Mouse (Mus musculus) urinary bladder, adult 2 months (tissue): ENCODE results near the gene Pagr1a. TPM values are rescaled to one million over a fixed set of nuclear protein-coding genes. Genes with fewer than 3 reads are reported as not detected.

ENCODE experiments used
- DNase-seq: peaks from one replicate; pipeline ENCODE4 v3.0.0; 2022; ENCODE audit warnings: low spot score
- polyA plus RNA-seq: library from polyadenylated mRNA; depleted of rRNA; stranded (reverse); fragments of >200 nt; gene quantifications from 2 replicates; pipeline ENCODE4 v1.2.3, GENCODE M21; 2012

Gene Pagr1a
- polyA plus RNA-seq, 1 experiment, result 18.2 TPM

- no peak for DNase-seq
Measured at GRCm38 (mm10) chr7:127020901-127021562, 3.9 kb upstream of the Pagr1a start, which contains the start of the genes Gm42742 and Prrt2. TSS of gene Gm42742 (minus strand) at chr7:127021097. TSS of gene Prrt2 (minus strand) at chr7:127021211.

GRCm38 (mm10) chr7:127020491-127020890 is 3.3 kb upstream of the Pagr1a start:
- DNase-seq, result no peak

DNA sequence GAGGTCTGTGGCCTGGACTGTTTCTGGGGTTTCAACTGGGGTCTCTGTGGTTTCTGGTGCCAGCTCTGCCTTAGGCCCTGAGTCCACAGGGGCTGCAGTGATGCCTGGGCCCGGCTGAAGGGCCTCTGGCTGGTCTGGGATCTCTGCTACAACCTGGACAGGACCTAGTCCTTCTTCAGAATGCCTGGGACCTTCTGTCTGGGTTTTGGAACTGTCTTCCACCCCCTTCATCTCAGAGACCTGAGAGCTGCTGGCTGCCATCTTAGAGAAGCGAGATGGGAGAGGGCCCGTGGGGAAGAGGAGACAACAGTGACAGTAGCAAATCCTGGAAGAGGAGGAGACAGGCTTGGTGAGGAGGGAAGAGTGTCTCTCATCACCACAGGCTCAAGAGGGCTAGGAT is 2.9 kb upstream of the Pagr1a start:
- no peak for DNase-seq

GRCm38 (mm10) chr7:127019306-127019960 is 2.3 kb upstream of the Pagr1a start:
- no peak for DNase-seq

GRCm38 (mm10) chr7:127018416-127019305 is 1.5 kb upstream of the Pagr1a start:
- DNase-seq, result no peak

- no peak for DNase-seq
Measured at GRCm38 (mm10) chr7:127017950-127018345, 796 bp upstream of the Pagr1a start.

DNA sequence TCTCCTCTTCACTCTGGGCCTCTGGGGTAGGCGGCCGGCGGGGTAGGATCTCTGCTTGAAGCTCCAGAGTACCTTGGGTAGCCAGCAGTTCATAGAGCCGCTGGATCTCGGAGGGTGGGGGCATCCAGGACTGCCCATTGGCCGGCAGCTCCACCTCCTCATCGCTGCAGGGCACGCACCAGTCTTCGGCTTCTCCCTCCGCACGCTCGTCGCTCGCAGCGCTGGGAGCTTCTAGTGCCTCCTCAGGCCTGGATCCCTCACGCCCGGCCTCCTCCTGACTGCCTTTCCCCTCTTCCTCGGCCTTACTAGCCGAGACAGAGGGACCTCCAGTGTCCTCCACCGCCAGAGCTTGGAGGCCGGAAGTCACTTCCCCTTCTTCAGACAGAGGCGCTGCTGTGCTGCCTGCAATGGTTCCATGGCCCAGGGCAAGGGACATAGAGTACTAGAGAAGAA is 640 bp downstream of the Pagr1a start:
- DNase-seq, result no peak

DNA sequence TGATC is 869 bp downstream of the Pagr1a start, which contains the start of gene Pagr1b:
TSS of gene Pagr1b (minus strand) at position 4 of the 5 bp plus-strand sequence.
- DNase-seq, result no peak

- no peak for DNase-seq
Measured at GRCm38 (mm10) chr7:127016081-127016480, 1.1 kb downstream of the Pagr1a start.

- no peak for DNase-seq
Measured at GRCm38 (mm10) chr7:127014993-127015392, 2.2 kb downstream of the Pagr1a start.

GRCm38 (mm10) chr7:127014320-127014719 is 2.8 kb downstream of the Pagr1a start, which contains the start of gene Mvp:
TSS of gene Mvp (minus strand) at chr7:127014621.
- DNase-seq, result peak; percentile 55

DNA sequence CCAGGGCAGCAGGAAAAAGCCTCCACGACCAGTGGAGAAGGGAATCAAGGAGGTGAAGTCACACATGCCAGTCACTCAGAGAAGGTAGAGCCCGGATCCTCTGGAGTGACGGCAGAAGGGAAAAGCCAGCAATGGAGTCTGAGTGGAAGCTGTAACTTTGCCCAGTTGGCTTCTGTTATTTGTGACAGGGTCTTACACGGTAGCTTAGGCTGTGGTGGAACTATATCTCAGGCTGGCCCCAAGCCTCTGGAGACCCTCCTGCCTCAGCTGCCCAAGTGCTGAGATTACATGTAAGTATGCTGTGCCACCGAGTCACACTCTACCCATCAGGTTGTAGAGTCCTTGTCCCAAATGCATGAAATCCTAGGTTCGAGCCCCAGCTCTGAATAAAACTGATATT is 3.8 kb downstream of the Pagr1a start:
- no peak for DNase-seq

- no peak for DNase-seq
Measured at GRCm38 (mm10) chr7:127012845-127013244, 4.3 kb downstream of the Pagr1a start.

DNA sequence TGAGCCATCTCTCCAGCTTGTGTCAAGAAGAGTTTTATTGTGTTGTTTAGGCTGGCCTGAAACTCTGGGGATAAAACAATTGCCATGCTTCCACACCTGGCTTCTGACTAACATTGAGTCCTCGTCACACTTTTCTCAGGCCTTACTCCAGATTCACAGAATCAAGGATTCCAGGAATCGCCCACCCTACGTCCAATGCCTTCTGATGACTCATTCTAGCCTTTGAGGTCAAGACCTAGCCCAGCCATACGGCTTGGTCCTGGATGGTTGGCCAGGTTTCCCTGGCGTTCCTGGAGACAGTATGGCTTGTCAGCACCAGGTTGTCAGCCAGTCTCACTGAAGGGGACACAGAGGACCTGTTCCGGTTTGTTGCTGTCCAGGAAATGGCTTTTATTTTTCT is 4.8 kb downstream of the Pagr1a start:
- DNase-seq, result no peak

DNA sequence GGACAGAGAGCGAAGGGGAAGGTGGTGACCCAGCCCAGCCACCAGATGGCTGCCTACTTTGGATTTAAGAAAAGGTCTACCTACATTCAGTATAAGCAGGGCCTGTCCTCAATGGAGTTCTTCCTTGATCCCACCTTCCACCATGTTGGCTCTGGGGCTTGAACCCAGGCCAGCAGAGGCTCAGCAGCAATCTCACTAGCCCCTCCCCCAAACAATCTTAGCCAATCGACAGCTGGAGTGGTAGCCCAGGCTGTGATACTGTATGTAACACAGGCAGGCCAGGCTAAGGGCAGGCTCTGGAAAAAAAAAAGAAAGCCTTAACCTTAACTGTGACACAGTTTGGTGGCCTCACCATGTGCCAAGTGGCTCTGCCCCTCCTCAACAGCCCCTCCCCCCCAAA is 5.4 kb downstream of the Pagr1a start:
- no peak for DNase-seq

- DNase-seq, result no peak
Measured at GRCm38 (mm10) chr7:127011051-127011450, 6.1 kb downstream of the Pagr1a start.

DNA sequence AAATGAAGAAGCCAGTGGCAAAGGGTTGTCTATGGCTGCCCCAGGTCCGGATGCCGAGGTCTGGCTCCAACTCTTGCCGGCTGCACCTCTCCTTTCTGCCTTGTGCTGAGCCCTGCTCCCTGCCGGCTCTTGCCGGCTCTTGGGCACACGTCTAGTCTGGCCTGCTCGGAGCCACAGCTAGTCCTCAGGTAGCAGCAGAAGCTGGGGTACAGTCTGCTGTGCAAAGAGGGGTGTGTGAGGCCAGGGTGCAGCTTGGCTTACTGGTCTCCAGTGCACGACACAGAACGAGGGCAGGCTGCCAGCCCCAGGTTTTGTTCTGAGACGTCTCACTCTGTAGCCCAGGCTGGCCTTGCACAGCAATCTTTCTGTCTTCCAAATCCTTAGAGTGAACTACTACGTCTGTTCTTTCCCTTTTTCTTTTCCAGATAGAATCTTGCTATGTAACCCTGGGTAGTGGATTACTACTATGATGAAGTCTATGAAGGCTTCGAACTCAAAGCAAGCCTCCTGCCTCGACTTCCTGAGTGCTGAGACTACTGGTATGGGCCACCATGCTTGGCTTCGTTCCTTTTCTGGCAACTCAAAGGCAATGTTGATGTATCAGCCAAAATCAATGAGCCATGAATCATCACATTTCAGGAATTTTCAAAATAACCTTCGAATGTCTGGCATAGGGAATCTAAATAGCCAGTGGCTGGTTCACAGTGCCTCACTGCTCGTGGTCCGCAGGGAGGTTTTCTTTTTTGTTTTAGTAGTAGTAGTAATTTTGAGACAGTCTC is 7.7 kb downstream of the Pagr1a start:
- DNase-seq, result no peak

DNA sequence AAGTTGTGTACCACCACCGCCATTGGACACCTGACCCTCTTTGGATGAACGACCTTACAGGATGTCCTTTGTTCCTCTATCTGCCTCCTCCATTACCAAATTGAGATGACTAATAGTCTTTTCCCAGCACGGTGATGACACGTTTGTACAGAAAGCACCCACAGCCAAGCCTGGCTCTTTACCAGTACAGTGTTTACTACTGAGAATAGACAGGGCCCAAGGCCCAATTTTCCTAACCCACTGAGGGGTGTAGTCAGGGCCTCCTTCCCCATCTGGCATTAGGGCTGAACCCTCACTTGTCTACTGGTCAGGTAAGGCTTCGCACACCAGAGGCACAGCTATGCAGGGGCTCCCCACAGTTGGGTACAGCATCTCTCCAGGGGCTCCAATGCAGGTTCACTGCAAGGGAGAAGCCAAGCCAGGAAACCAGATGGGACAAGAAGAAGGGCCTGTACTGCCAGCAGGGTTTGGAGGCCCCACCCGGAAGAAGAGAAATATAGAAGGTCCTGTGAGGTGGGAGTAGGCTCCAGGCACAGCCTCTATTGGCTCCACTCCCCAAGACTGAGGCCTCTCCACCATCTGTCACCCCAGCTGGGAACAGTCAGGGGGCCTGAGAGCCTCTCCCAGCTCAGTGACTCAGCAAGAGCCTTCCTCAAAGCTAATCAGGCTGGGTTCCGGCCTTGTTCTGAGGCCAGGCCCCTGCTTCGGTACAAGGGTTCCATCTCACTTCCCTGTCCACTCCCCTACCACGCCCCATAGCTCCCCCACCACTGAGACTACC is 8.7 kb downstream of the Pagr1a start:
- DNase-seq, result no peak

GRCm38 (mm10) chr7:127007313-127008024 is 9.7 kb downstream of the Pagr1a start:
- DNase-seq, result no peak

DNA sequence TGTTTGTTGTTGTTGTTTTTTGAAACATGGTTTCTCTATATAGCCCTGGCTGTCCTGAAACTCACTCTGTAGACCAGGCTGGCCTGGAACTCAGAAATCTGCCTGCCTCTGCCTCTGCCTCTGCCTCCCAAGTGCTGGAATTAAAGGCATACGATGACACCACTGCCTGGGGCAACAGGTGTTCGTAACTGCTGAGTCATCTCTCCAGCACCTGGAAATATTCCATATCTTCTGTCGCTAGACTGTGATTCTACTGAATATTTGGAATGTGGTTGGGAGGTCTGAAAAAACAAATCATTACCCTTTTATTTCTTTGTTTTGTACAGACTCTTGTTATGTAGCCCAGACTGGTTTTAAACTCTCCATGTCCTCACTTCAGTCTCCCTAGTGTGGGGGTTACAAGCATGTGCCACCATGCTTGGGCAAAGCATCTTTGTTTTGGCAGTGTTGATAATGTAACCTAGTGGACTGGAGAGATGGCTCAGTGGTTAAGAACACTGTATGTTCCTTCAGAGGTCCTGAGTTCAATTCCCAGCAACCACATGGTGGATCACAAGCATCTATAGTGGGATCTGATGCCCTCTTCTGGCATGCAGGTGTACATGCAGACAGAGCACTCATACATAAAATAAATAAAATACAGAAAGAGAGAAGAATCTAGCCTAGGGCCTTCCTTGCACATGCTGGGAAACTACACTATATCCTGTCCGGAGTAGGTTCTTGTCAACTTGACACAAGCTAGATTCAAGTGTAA is 12.9 kb downstream of the Pagr1a start:
- DNase-seq, result no peak
